Mouse (Mus musculus): Measurements from ENCODE around the gene Depdc1b.

The Depdc1b gene

GRCm38 (mm10) chr13:108449116-108450097 is 133.3 kb downstream of the Depdc1b start, which contains the start of gene Pde4d:
Pde4d (plus strand) TSS chr13:108449948.
- no peak for DNase-seq

- DNase-seq: no peak
These were observed 135.0 kb downstream of the Depdc1b start for GRCm38 (mm10) chr13:108451122-108451521.

GRCm38 (mm10) chr13:108453064-108453919 is 137.2 kb downstream of the Depdc1b start:
- no peak for DNase-seq

Measured in cerebellum, postnatal 36 days (tissue).